Mouse (Mus musculus) MEL (cell line): ENCODE measurements at regions not wholly inside any gene's neighbourhood (a gene's known extent, or its start where the extent isn't known, plus 50 kb on each side); places are given as distances from the start of the nearest gene placed in this dataset.

ENCODE experiments used
- DNase-seq: peaks from one replicate; pipeline ENCODE4 v3.0.0; 2011; ENCODE audit warnings: low read depth, low spot score
- H3K27ac ChIP-seq: 2 replicates; pipeline ENCODE4 v1.5.1; 2012; ENCODE audit warnings: low read depth, mild to moderate bottlenecking, control low read depth, low read length, moderate library complexity; ENCODE audit not compliant: control insufficient read depth
- H3K27me3 ChIP-seq, 2 experiments: fragments of 150-350 bp in 1 of 2; sonication (generic) in 1 of 2; 2 replicates each; pipeline ENCODE4 v1.6.1; 2012; ENCODE audit warnings: low read length in 2 of 2, mild to moderate bottlenecking in 2 of 2, improper control_type of control experiment in 1 of 2, moderate library complexity in 1 of 2; ENCODE audit not compliant: insufficient read depth in 2 of 2, control insufficient read depth in 1 of 2
- H3K36me3 ChIP-seq, 2 experiments: 2 replicates each; pipeline ENCODE4 v1.6.1; 2012 to 2014; ENCODE audit warnings: low read length in 2 of 2, improper control_type of control experiment in 1 of 2, inconsistent platforms in 1 of 2, mild to moderate bottlenecking in 1 of 2; ENCODE audit not compliant: insufficient read depth in 2 of 2, control insufficient read depth in 1 of 2
- H3K4me1 ChIP-seq, 2 experiments: fragments of 150-350 bp in 1 of 2; sonication (generic) in 1 of 2; 2 replicates each; pipeline ENCODE4 v1.6.1; 2012; ENCODE audit warnings: low read length in 2 of 2, improper control_type of control experiment in 1 of 2, mild to moderate bottlenecking in 1 of 2; ENCODE audit not compliant: insufficient read depth in 2 of 2, control insufficient read depth in 1 of 2
- H3K4me3 ChIP-seq, 2 experiments: fragments of 150-350 bp in 1 of 2; sonication (generic) in 1 of 2; 2 replicates each; pipeline ENCODE4 v1.5.1; 2012; ENCODE audit warnings: low read depth in 2 of 2, low read length in 2 of 2, mild to moderate bottlenecking in 2 of 2, moderate library complexity in 2 of 2, control low read depth in 1 of 2, improper control_type of control experiment in 1 of 2; ENCODE audit not compliant: control insufficient read depth in 1 of 2, insufficient read depth in 1 of 2
- H3K79me2 ChIP-seq: 2 replicates; pipeline ENCODE4 v1.6.1; 2012; ENCODE audit warnings: mild to moderate bottlenecking, low read length, moderate library complexity; ENCODE audit not compliant: control insufficient read depth, poor library complexity, insufficient read depth
- H3K9ac ChIP-seq: 2 replicates; pipeline ENCODE4 v1.6.1; 2012; ENCODE audit warnings: low read depth, mild to moderate bottlenecking, control low read depth, low read length, moderate library complexity; ENCODE audit not compliant: control insufficient read depth, poor library complexity, severe bottlenecking
- H3K9me3 ChIP-seq: fragments of 150-350 bp; sonication (generic); replicated peaks from 2 replicates; pipeline ENCODE4 v1.6.1; 2012; ENCODE audit warnings: mild to moderate bottlenecking, low read length, improper control_type of control experiment, moderate library complexity; ENCODE audit not compliant: insufficient read depth
- CHD2 ChIP-seq: IDR thresholded peaks from 2 replicates; pipeline ENCODE4 v1.6.1; 2011; ENCODE audit warnings: low read length, improper control_type of control experiment
- ELF1 ChIP-seq: IDR thresholded peaks from 2 replicates; pipeline ENCODE4 v1.6.1; 2014; ENCODE audit warnings: low read depth, mild to moderate bottlenecking, inconsistent platforms, low read length, improper control_type of control experiment, moderate library complexity
- EP300 ChIP-seq, 2 experiments: IDR thresholded peaks; 2 replicates each; pipeline ENCODE4 v1.6.1; 2011; ENCODE audit warnings: improper control_type of control experiment in 2 of 2, low read length in 2 of 2, low read depth in 1 of 2, mild to moderate bottlenecking in 1 of 2
- GABPA ChIP-seq: IDR thresholded peaks from 2 replicates; pipeline ENCODE4 v1.6.1; 2012; ENCODE audit warnings: low read depth, mild to moderate bottlenecking, inconsistent platforms, low read length, improper control_type of control experiment, moderate library complexity
- GATA1 ChIP-seq: IDR thresholded peaks from 2 replicates; pipeline ENCODE4 v1.6.1; 2011; ENCODE audit warnings: low read depth, low read length, improper control_type of control experiment
- KAT2A ChIP-seq: conservative IDR thresholded peaks from 2 replicates; pipeline ENCODE4 v1.6.1; 2012; ENCODE audit warnings: low read depth, low read length, improper control_type of control experiment, inconsistent platforms
- MAZ ChIP-seq: IDR thresholded peaks from 2 replicates; pipeline ENCODE4 v1.6.1; 2012; ENCODE audit warnings: low read depth, mild to moderate bottlenecking, inconsistent platforms, low read length, improper control_type of control experiment
- MEF2A ChIP-seq: IDR thresholded peaks from 2 replicates; pipeline ENCODE4 v1.6.1; 2014; ENCODE audit warnings: low read depth, mild to moderate bottlenecking, inconsistent platforms, low read length, improper control_type of control experiment; ENCODE audit not compliant: poor library complexity, insufficient replicate concordance, severe bottlenecking; ENCODE audit errors: extremely low read depth
- MYB ChIP-seq: IDR thresholded peaks from 2 replicates; pipeline ENCODE4 v1.6.1; 2011; ENCODE audit warnings: mild to moderate bottlenecking, low read depth, low read length, improper control_type of control experiment
- MYC ChIP-seq: IDR thresholded peaks from 2 replicates; pipeline ENCODE4 v1.6.1; 2011; ENCODE audit warnings: low read depth, mild to moderate bottlenecking, low read length, improper control_type of control experiment, moderate library complexity
- NELFE ChIP-seq: IDR thresholded peaks from 2 replicates; pipeline ENCODE4 v1.6.1; 2011; ENCODE audit warnings: low read depth, low read length, improper control_type of control experiment
- POLR2AphosphoS2 ChIP-seq: IDR thresholded peaks from 2 replicates; pipeline ENCODE4 v1.6.1; 2011; ENCODE audit warnings: low read length, improper control_type of control experiment
- POLR2AphosphoS5 ChIP-seq: IDR thresholded peaks from 2 replicates; pipeline ENCODE4 v1.6.1; 2012; ENCODE audit warnings: low read depth, borderline replicate concordance, mild to moderate bottlenecking, inconsistent platforms, low read length, moderate library complexity, mixed read lengths
- RCOR1 ChIP-seq: IDR thresholded peaks from 2 replicates; pipeline ENCODE4 v1.6.1; 2012; ENCODE audit warnings: low read depth, mild to moderate bottlenecking, inconsistent platforms, low read length, improper control_type of control experiment
- SMC3 ChIP-seq: IDR thresholded peaks from 2 replicates; pipeline ENCODE4 v1.6.1; 2011; ENCODE audit warnings: low read depth, low read length, improper control_type of control experiment
- TAL1 ChIP-seq: IDR thresholded peaks from 2 replicates; pipeline ENCODE4 v1.6.1; 2012; ENCODE audit warnings: mild to moderate bottlenecking, inconsistent platforms, low read length, moderate library complexity, mixed read lengths
- TBP ChIP-seq: IDR thresholded peaks from 2 replicates; pipeline ENCODE4 v1.8.0; 2011; ENCODE audit warnings: low read depth, low read length, improper control_type of control experiment
- TCF12 ChIP-seq: IDR thresholded peaks from 2 replicates; pipeline ENCODE4 v1.6.1; 2014; ENCODE audit warnings: low read depth, mild to moderate bottlenecking, inconsistent platforms, low read length, improper control_type of control experiment, moderate library complexity
- UBTF ChIP-seq: IDR thresholded peaks from 2 replicates; pipeline ENCODE4 v1.6.1; 2012; ENCODE audit warnings: low read depth, mild to moderate bottlenecking, inconsistent platforms, low read length, improper control_type of control experiment, moderate library complexity, borderline replicate concordance; ENCODE audit not compliant: insufficient read depth
- USF1 ChIP-seq: IDR thresholded peaks from 2 replicates; pipeline ENCODE4 v1.6.1; 2014; ENCODE audit warnings: low read depth, mild to moderate bottlenecking, inconsistent platforms, low read length, improper control_type of control experiment, moderate library complexity
- USF2 ChIP-seq, 2 experiments: IDR thresholded peaks; 2 replicates each; pipeline ENCODE4 v1.6.1; 2011 to 2012; ENCODE audit warnings: improper control_type of control experiment in 2 of 2, low read length in 2 of 2, borderline replicate concordance in 1 of 2, inconsistent platforms in 1 of 2, low read depth in 1 of 2, mild to moderate bottlenecking in 1 of 2; ENCODE audit not compliant: insufficient read depth in 1 of 2
- ZKSCAN1 ChIP-seq: IDR thresholded peaks from 2 replicates; pipeline ENCODE4 v1.6.1; 2012; ENCODE audit warnings: low read depth, mild to moderate bottlenecking, inconsistent platforms, low read length, improper control_type of control experiment, moderate library complexity
- ZNF384 ChIP-seq: IDR thresholded peaks from 2 replicates; pipeline ENCODE4 v1.6.1; 2012; ENCODE audit warnings: low read depth, mild to moderate bottlenecking, inconsistent platforms, low read length, improper control_type of control experiment

DNA sequence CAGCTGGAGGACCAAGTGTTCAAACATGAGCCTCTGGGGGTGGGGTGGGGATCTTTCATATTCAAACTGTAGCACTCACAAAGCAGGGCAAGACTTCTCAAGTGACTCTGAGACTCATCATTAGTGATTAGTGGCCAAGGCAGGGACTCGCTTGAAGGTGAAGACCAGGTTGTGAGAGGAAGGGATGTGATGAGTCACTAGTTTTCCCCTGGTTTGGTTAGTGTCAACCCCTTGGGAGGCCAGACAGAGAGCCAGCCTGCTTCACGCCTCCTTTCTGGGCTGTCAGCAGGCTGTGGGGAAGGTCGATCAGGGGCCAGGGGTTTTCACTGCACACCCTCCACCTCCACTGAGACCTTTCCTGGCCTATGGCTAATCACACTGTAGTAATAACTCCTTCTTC lies 65.2 kb downstream of the Slc30a10 start:
- DNase-seq, result no peak
- Histone ChIP-seq H3K79me2 (no peaks in the 10 kb centered on the region), H3K4me3 (no peak overlapping the region), H3K27ac (no peak overlapping the region), H3K36me3 (peaks cover 0 to 6% of the 10 kb centered on the region in 2 experiments; a peak in 2 of 4 replicates), H3K27me3 (0 out of 4 replicates have a peak, but pooled peaks cover 0 to 1% of the 10 kb centered on the region in 2 experiments), H3K9ac (no peak overlapping the region), H3K9me3 (no peaks in the 10 kb centered on the region), H3K4me1 (peaks cover 0 to 14% of the 10 kb centered on the region in 2 experiments; a peak in 3 of 4 replicates)
- TF ChIP-seq SMC3 (no peak), MEF2A (no peak), MYC (no peak), TCF12 (no peak), NELFE (no peak), ELF1 (no peak), TBP (no peak), POLR2AphosphoS5 (no peak), MYB (no peak), UBTF (no peak), CHD2 (no peak), EP300 (IDR thresholded peaks at IDR 0.05; ENCODE audit: low read depth in 1 of 2, low read length in 2 of 2) (no peak), USF1 (no peak)

DNA sequence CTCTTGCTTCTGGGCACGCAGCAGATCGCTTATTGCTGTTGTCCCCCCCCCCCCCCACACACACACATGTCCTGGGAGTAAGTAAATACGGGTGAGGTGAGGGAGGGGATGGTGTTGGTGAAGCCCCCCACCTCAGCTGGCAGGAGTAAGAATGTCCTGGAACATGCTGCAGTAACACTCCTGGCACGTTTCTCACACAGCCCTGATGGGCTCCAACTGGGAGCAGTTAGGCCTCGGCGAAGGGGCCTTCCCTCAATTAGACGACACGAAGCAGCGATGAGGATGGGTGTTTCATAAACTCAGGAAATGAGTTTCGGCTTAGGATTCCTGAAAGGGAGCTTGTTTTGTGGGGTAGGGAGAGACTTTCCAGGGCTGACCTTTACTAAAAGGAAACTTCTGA lies 69.4 kb downstream of the Slc30a10 start:
- TF ChIP-seq POLR2AphosphoS2, result no peak
- TF ChIP-seq USF2 (IDR thresholded peaks at IDR 0.05; ENCODE audit: borderline replicate concordance in 1 of 2, insufficient read depth in 1 of 2, low read depth in 1 of 2, low read length in 2 of 2), result no peak
- no peak for TF ChIP-seq CHD2
- TF ChIP-seq GATA1, result no peak
- no peak for TF ChIP-seq MAZ
- TF ChIP-seq ZNF384, result no peak
- TF ChIP-seq KAT2A, result no peak
- no peak for TF ChIP-seq ZKSCAN1
- TF ChIP-seq TAL1, result no peak
- TF ChIP-seq RCOR1, result no peak
- no peak for TF ChIP-seq TBP
- no peak for TF ChIP-seq MYB
- TF ChIP-seq POLR2AphosphoS5, result no peak
- TF ChIP-seq GABPA, result no peak
- no peaks in the 10 kb centered on the region for H3K36me3 ChIP-seq
- H3K4me1 ChIP-seq, result no peaks in the 10 kb centered on the region
- H3K79me2 ChIP-seq, result no peaks in the 10 kb centered on the region
- no peak overlapping the region for H3K27ac ChIP-seq
- no peak for DNase-seq
- no peaks in the 10 kb centered on the region for H3K9me3 ChIP-seq
- H3K9ac ChIP-seq, result no peak overlapping the region
- H3K27me3 ChIP-seq, result 0 out of 4 replicates have a peak, but pooled peaks cover 0 to 1% of the 10 kb centered on the region in 2 experiments
- H3K4me3 ChIP-seq, result no peak overlapping the region
